Mouse (Mus musculus): ENCODE measurements around the gene Ramp1.

The Ramp1 gene

GRCm38 (mm10) chr1:91179533-91180173, at the start of gene Ramp1:
Ramp1 (plus strand) TSS chr1:91179822.
- DNase-seq = no peak

- no peak for DNase-seq
Measured at GRCm38 (mm10) chr1:91137036-91137435, 42.6 kb upstream of the Ramp1 start.

GRCm38 (mm10) chr1:91144813-91145212, 34.8 kb upstream of the Ramp1 start, which contains the start of gene Rbm44:
Rbm44 (plus strand) TSS chr1:91145089.
- no peak for DNase-seq

- DNase-seq = no peak
Measured at GRCm38 (mm10) chr1:91151509-91151908, 28.1 kb upstream of the Ramp1 start.

GRCm38 (mm10) chr1:91166798-91167197, 12.8 kb upstream of the Ramp1 start:
- DNase-seq = no peak

GRCm38 (mm10) chr1:91169157-91169556, 10.5 kb upstream of the Ramp1 start:
- DNase-seq = no peak

- no peak for DNase-seq
Measured at GRCm38 (mm10) chr1:91174796-91175195, 4.8 kb upstream of the Ramp1 start.

GRCm38 (mm10) chr1:91176026-91176425, 3.6 kb upstream of the Ramp1 start:
- DNase-seq = no peak

GRCm38 (mm10) chr1:91176871-91177270, 2.8 kb upstream of the Ramp1 start:
- DNase-seq = no peak

- peak; percentile 37 to 64 for DNase-seq
Measured at GRCm38 (mm10) chr1:91179086-91179485, 536 bp upstream of the Ramp1 start.

- DNase-seq = no peak
Measured at GRCm38 (mm10) chr1:91180174-91180565, 548 bp downstream of the Ramp1 start.

- DNase-seq = no peak
Measured at GRCm38 (mm10) chr1:91180723-91181122, 1.1 kb downstream of the Ramp1 start.

- DNase-seq = peak in 1 of 2 experiments; percentile 7
Measured at GRCm38 (mm10) chr1:91181261-91181660, 1.6 kb downstream of the Ramp1 start.

- DNase-seq = no peak
Measured at GRCm38 (mm10) chr1:91181784-91182450, 2.3 kb downstream of the Ramp1 start.

GRCm38 (mm10) chr1:91183305-91183704, 3.7 kb downstream of the Ramp1 start:
- no peak for DNase-seq

GRCm38 (mm10) chr1:91186677-91187076, 7.1 kb downstream of the Ramp1 start:
- DNase-seq = no peak

- DNase-seq = no peak
Measured at GRCm38 (mm10) chr1:91187315-91187714, 7.7 kb downstream of the Ramp1 start.

- DNase-seq = no peak
Measured at GRCm38 (mm10) chr1:91187786-91188640, 8.4 kb downstream of the Ramp1 start.

GRCm38 (mm10) chr1:91188851-91189460, 9.3 kb downstream of the Ramp1 start:
- DNase-seq = no peak

- no peak for DNase-seq
Measured at GRCm38 (mm10) chr1:91192184-91192583, 12.6 kb downstream of the Ramp1 start.

GRCm38 (mm10) chr1:91193242-91193641, 13.6 kb downstream of the Ramp1 start:
- DNase-seq = no peak

- no peak for DNase-seq
Measured at GRCm38 (mm10) chr1:91193680-91194079, 14.1 kb downstream of the Ramp1 start.

- DNase-seq = no peak
Measured at GRCm38 (mm10) chr1:91199793-91200192, 20.2 kb downstream of the Ramp1 start.

All from kidney, adult 8-10 months (tissue).